Mouse (Mus musculus) kidney, postnatal 36 days (tissue): ENCODE results near the gene Nlrp14.
"Not testable (repeated sequence)": the region's sequence is repeated elsewhere in the genome, so short reads cannot be mapped to it uniquely, and the experiment has no call there.

Source experiments
- DNase-seq, 2 experiments: peaks; one replicate each; pipeline ENCODE4 v3.0.0; 2021 to 2022; ENCODE audit warnings: mixed read lengths in 2 of 2

Nlrp14 gene

DNA sequence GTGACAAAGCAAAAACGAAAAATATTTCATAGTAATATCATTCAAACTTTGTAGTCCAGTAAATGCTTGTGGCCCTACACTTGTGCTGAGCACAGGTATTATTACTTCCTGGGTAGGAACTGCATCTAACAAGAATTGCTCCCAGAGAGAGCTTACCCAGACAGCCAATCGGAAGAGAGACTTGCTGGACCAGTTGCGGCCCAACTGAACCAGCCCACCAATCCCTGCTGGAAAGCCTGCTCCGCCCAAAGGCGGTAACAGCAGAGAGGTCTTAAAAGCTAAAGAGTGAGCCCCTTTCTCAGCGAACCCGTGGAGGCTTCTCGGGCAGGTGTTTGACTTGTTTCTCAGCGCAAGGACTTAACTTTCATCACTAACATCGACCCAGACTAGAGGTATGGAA lies at the start of gene Nlrp14:
TSS of gene Nlrp14 (plus strand) at position 301 of the 400 bp plus-strand sequence.
- DNase-seq: no peak

DNA sequence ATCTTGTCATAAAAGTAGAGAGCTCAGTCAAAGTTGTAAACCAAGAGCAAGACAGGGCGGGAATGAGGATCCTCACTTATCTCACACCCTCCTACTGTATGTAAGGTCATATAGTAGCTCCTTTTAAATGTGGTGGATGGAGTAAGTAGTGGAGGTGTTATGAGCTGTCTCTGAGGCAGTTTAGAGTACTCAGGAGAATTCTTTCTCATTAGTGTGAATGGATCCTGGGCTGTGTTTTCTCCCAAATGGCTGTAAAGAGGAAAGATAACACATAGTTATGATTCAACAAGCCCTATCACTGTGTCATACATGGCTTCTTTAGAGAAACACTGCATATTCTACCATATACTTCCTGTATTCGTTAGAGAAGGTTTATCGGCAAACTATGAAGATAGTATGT lies 35.8 kb upstream of the Nlrp14 start, which contains the start of gene Olfr715:
TSS of gene Olfr715 (minus strand) at position 101 of the 400 bp plus-strand sequence.
- DNase-seq: not testable (repeated sequence)

DNA sequence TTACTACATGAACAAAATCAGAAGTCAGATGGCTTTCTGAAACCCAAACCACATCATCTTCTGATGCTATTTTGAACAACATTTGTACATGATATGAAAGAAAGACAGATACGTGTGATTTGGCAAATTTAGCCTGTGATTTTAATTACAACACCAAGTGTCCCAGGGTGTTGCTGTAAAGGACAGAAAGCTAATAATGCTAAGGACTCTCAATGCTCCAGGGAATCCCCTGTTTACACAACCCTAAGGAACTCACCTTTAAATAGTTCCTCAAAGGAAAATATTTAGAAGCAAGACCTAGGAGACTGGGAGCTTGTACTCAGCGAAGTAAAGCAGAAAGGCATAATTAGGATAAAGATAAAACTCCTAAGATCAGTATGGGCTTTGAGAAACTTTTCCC lies 28.8 kb upstream of the Nlrp14 start, which contains the start of gene Olfr716:
TSS of gene Olfr716 (plus strand) at position 301 of the 400 bp plus-strand sequence.
- DNase-seq: not testable (repeated sequence)

DNA sequence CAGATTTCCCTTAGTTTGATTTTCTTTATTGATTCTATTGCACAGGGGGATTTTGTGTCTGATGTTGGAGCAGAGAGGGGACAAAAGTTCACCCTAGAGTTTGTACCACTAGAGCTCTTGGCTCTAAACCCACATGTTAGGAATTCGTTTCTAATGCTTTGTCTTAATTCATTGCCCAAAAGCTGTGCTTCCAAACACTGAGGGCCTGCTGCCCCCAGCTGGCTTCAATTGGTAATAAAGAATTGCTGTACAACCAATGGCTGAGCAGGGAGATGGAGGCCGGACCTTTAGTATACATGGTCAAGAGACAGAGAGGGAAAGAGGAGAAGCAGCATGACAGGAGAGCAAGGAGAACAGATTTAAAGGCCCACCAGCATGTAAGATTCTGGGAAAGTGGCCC lies 13.6 kb downstream of the Nlrp14 start:
- DNase-seq: peak in 1 of 2 experiments; percentile 1

DNA sequence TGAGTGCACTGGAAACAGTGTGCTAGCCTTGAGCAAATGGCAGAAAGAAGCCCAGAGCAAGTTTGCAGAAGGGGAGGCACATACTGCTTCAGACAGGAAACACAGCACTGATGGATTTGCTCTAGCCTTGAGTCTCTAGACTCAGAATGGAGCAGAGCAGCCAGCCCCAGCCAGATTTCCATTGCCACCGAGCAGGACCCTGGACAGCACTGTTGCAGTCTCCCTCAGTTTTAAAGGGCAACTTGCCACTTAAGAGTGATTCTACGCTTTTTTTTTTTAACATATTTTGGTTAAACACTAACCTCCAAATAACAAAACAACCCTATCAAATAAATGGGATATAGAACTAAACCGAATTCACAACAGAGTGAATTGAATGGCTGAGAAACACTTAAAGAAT lies 35.0 kb downstream of the Nlrp14 start:
- peak in 1 of 2 experiments; percentile 24 for DNase-seq

DNA sequence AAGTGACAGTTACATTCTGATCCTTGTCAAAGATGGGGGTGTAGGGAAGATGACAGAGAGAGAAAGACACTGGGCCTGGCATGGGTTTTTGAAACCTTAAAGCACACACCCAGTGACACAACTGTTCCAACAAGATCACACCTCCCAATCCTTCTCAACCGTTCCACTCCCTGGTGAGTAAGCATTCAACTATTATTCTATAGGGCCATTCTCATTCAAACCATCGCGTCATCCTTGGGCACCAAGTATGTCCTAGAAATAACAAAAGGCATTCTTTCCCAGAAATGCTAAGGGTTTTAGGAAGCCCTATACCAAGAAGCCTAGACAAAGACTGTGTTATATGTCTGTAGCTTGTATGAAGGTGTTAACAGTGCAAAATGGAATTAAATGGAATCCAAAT lies 41.1 kb downstream of the Nlrp14 start:
- DNase-seq: no peak

DNA sequence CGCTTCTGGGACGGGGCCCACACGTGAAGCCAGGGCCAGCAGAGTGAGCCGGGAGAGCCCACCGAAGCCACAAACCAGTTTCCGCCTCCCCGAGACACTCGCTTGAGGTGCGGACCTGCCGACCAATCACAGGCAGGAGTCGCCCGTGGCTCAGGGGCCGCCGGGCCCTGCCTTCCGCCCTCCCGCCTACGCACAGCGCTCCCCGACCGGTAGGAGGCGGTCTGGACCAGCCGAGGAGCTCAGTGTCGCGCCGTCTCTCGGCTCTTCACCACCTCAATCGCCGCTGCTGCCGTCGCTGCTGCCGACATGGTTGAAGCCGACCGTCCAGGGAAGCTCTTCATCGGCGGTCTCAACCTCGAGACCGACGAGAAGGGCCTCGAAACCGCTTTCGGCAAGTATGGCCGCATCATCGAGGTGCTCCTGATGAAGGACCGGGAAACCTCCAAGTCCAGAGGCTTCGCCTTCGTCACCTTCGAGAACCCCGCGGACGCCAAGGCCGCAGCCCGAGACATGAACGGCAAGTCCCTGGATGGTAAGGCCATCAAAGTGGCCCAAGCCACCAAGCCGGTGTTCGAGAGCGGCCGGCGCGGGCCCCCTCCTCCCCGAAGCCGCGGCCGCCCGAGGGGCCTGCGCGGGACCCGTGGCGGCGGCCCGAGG lies 42.5 kb downstream of the Nlrp14 start, which contains the start of gene Rbmxl2:
TSS of gene Rbmxl2 (plus strand) at position 242 of the 657 bp plus-strand sequence.
- no peak for DNase-seq

DNA sequence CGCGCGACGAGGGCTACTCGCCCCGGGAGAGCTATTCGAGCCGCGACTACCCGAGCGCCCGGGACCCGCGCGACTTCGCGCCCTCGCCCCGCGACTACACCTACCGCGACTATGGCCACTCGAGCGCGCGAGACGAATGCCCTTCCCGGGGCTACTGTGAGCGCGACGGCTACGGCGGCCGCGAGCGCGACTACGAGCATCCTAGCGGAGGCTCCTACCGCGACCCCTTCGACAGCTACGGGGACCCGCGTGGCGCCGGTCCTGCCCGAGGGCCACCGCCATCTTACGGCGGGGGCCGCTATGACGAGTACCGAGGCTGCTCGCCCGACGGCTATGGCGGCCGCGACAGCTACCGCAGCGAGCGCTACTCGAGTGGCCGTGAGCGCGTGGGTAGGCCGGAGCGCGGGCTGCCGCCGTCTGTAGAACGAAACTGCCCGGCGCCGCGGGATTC lies 43.4 kb downstream of the Nlrp14 start:
- DNase-seq: peak; percentile 4 to 43

DNA sequence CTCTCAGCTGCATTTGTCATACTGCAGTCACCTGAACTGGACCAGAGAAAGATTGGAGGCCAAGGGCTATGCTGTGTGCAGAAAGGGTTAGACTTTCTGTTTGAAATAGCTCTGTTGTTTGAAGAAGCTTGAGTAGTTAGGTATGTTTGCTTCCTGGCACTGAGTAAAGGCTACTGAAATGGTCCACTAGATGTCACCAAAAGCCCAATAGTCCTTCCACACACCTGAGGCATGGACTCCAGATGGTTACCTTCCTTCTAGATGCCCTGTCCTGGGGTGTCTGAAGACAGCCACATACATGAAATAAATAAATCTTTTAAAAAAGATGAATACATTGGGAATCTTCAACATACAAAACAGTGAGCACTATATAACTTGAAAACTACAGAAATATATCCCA lies 48.9 kb downstream of the Nlrp14 start:
- DNase-seq: peak; percentile 15 to 30

DNA sequence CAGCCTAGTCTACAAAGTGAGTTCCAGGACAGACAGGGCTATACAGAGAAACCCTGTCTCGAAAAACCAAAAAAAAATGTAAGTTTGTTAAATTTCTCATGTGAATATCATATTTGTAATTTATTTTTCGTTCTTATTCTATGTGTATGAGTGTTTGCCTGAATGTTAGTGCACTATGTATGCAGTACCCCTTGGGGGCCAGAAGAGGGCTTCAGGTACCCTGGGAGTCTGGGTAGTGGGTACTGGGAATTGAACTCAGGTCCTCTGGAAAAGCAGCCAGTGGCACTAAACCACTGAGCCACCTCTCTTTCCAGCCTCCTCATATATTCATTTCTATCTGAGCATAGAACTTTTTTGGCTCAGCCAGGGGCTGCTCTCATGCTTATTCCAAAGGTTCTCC lies 50.1 kb downstream of the Nlrp14 start:
- no peak for DNase-seq

DNA sequence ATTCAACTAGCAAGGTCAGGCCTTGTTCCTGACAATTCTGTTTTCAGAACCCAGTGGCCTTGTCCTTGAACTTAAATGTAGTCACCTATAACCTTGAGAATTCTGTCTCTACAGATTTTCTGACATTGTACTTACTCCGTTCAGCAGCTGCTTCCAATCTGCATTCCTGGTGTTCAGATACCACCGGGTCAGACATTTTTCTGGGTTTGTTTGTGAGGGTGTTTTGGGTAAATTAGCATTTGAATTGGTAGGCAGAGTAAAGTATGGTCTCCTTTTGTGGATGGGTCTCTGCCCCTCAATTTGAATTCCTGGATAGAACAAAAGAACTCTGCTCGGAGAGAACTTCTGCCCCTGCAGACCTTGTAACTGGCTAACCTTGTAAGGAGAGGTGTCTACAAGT lies 70.1 kb downstream of the Nlrp14 start:
- no peak for DNase-seq

DNA sequence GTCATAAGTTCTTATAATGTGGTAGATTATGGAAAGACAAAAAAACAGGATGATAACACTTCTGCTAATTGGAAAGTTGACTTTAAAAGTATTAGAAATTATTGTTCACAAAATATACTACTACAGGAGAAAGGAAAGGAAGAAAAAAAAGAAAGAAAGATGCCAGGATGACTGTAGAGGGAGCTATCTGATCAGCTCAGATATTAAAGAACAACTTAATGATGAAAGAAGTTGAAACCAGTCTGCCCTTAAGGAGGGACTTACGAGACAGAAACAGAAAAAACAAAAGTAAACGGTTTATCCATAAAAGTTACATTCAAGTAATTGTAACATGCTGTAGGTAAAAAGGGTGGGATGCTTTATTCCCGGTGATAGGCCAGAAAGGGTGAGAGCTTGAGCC lies 70.7 kb downstream of the Nlrp14 start:
- no peak for DNase-seq

DNA sequence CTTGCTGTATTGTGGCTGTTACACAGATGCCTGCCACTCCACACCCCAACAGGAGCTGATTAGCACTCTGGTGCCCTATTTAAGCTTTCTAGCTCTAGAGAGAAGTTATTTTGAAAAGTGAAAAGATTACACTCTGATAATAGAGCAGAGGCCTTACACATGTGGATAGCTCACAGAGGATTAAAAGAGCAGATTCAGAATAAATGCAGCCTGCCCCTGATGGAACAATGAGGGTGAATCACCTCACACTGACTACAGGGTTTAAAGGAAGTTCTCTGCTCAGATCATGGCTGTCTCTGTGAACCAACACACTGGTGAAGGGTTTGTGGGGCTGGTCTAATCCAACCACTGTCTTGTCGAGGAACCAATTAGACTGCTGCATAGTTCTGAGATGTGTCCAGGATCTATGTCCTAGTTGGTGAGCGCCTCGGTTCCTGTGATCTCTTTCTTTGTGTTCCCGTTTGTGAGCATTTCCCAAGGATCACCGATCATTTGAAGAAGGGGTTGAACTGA lies 74.6 kb downstream of the Nlrp14 start:
- DNase-seq: no peak
